Mouse (Mus musculus): ENCODE data around the gene Tmem132d. TPM values are rescaled to one million over a fixed set of nuclear protein-coding genes. Genes with fewer than 3 reads are reported as not detected.

The Tmem132d gene
- total RNA-seq, 1 experiment: 2.5 TPM

DNA sequence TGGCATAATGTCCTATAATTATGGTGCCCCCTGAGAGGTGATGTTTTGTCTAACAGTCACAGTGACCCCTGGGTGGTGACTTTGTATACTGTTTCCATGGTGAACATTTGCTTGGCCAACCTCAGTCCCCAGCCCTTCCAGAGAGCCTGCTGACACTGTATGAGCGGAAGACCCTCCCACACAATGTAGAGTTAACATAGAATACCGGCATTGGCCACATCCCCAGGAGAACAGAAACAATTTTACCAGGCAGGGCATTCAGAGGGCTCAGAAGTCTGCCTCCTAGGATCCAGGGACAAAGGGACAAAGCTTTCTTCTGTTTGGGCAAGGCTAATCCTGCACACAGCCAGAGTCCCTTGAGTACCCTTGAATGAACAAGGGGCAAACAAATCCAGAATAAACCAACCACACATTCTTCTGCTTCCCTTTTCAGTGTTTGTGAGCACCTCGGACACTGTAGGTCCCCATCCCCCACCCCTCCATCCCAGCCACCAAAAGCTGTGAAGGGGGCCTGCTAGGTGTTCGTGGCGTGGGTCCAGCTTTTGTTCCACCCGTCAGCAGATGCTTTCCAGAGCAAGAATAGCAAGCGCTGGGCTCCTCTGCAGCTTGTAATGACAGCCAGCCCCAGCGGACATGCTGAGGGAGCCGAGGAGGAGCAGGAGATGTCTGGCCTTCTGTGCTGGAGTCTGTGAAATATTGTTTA is 228.8 kb downstream of the Tmem132d start:
- H3K36me3 ChIP-seq (ENCODE audit: control insufficient read depth, insufficient read depth, low read length, poor library complexity, severe bottlenecking): no peaks in the 10 kb centered on the region
- no peak overlapping the region for H3K9ac ChIP-seq (ENCODE audit: insufficient read depth, low read depth, low read length, poor library complexity, severe bottlenecking)
- H3K9me3 ChIP-seq (ENCODE audit: control insufficient read depth, insufficient read depth, low read depth, low read length): no peaks in the 10 kb centered on the region
- no peak overlapping the region for H3K4me3 ChIP-seq (ENCODE audit: insufficient read depth in 1 of 2, low read depth in 1 of 2, low read length in 2 of 2, poor library complexity in 1 of 2, severe bottlenecking in 1 of 2)
- in situ Hi-C loops (cut with MboI; ENCODE audit: low sequenced_read_pairs in 2 of 2, unreplicated experiment in 2 of 2): loop anchor here in 1 of 2 experiments (25.0 kb wide), 1 partner anchor 92 kb away; no protein-coding TSS in a partner anchor
- H3K27ac ChIP-seq (ENCODE audit: insufficient read depth, low read depth, low read length, poor library complexity, severe bottlenecking): no peak overlapping the region
- H3K4me1 ChIP-seq (ENCODE audit: control insufficient read depth in 2 of 2, insufficient read depth in 2 of 2, low read length in 2 of 2, poor library complexity in 1 of 2): no peaks in the 10 kb centered on the region
- TF ChIP-seq MAFK (IDR thresholded peaks at IDR 0.05; ENCODE audit: insufficient read depth, low read depth, low read length) (no peak), CHD2 (IDR thresholded peaks at IDR 0.05; ENCODE audit: low read depth, low read length) (no peak), ZNF384 (IDR thresholded peaks at IDR 0.05; ENCODE audit: low read depth, low read length) (no peak), ZC3H11A (IDR thresholded peaks at IDR 0.05; ENCODE audit: borderline replicate concordance, low read depth, low read length) (no peak)
- DNase-seq (ENCODE audit: low read depth, low spot score): no peak

DNA sequence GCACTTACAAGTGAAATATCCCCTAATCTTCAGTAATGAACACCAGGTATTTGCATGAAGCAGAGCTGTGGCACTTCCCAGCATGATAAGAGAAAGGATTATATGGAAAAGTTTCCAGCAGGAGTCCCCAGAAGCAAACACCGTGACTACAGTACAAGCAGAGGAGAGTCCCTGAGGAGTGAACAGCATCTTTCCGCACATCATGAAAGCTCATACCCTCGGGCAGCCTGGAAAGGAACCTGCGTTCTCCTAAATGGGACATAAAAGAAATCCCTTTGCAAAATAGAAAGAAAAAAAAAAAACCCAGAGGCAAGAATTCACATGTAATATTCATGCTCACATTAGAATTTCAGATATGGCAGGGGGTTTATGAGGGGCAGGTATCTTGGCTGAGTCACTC is 238.8 kb downstream of the Tmem132d start:
- no peaks in the 10 kb centered on the region for H3K36me3 ChIP-seq (ENCODE audit: control insufficient read depth, insufficient read depth, low read length, poor library complexity, severe bottlenecking)
- in situ Hi-C loops (cut with MboI; ENCODE audit: low sequenced_read_pairs in 2 of 2, unreplicated experiment in 2 of 2): no loop called here
- DNase-seq (ENCODE audit: low read depth, low spot score): no peak
- H3K4me1 ChIP-seq (ENCODE audit: control insufficient read depth in 2 of 2, insufficient read depth in 2 of 2, low read length in 2 of 2, poor library complexity in 1 of 2): no peaks in the 10 kb centered on the region
- no peak overlapping the region for H3K4me3 ChIP-seq (ENCODE audit: insufficient read depth in 1 of 2, low read depth in 1 of 2, low read length in 2 of 2, poor library complexity in 1 of 2, severe bottlenecking in 1 of 2)
- TF ChIP-seq MAFK (IDR thresholded peaks at IDR 0.05; ENCODE audit: insufficient read depth, low read depth, low read length): no peak
- TF ChIP-seq HCFC1 (IDR thresholded peaks at IDR 0.05; ENCODE audit: borderline replicate concordance, insufficient read depth, low read length): no peak
- TF ChIP-seq ZNF384 (IDR thresholded peaks at IDR 0.05; ENCODE audit: low read depth, low read length): no peak
- TF ChIP-seq CHD2 (IDR thresholded peaks at IDR 0.05; ENCODE audit: low read depth, low read length): no peak
- no peak for TF ChIP-seq ZC3H11A (IDR thresholded peaks at IDR 0.05; ENCODE audit: borderline replicate concordance, low read depth, low read length)
- H3K9me3 ChIP-seq (ENCODE audit: control insufficient read depth, insufficient read depth, low read depth, low read length): no peaks in the 10 kb centered on the region
- H3K9ac ChIP-seq (ENCODE audit: insufficient read depth, low read depth, low read length, poor library complexity, severe bottlenecking): no peak overlapping the region
- no peak overlapping the region for H3K27ac ChIP-seq (ENCODE audit: insufficient read depth, low read depth, low read length, poor library complexity, severe bottlenecking)

DNA sequence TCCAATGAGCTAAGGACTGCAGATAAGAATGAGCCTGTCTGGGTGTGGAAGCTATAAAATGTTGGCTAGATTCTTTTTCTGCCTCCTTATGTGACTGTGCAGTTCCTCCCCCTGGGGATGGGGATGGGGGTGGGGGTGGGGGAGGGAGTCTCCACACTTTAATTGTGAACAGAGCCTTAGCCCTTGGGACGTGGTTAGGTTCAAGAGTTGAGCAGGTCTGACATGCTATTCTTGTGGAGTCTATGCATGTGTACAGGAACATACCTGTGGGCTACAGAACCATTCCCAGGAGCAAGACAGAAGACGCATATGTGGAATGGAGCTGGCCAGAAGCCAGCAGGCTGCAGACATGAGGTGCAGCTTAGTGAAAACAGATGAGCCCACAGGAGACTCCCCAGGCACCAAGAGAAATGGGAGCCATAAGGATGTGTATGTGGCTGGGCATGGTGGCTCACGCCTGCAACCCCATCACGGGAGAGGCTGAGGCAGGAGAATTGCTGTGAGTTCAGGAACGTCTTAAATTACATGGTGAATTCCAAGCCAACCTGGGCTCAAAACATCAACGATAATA is 240.3 kb downstream of the Tmem132d start:
- in situ Hi-C loops (cut with MboI; ENCODE audit: low sequenced_read_pairs in 2 of 2, unreplicated experiment in 2 of 2): no loop called here
- no peak for DNase-seq (ENCODE audit: low read depth, low spot score)
- TF ChIP-seq ZNF384 (IDR thresholded peaks at IDR 0.05; ENCODE audit: low read depth, low read length): no peak
- no peak for TF ChIP-seq HCFC1 (IDR thresholded peaks at IDR 0.05; ENCODE audit: borderline replicate concordance, insufficient read depth, low read length)
- TF ChIP-seq ZC3H11A (IDR thresholded peaks at IDR 0.05; ENCODE audit: borderline replicate concordance, low read depth, low read length): no peak
- TF ChIP-seq CHD2 (IDR thresholded peaks at IDR 0.05; ENCODE audit: low read depth, low read length): no peak
- no peak for TF ChIP-seq MAFK (IDR thresholded peaks at IDR 0.05; ENCODE audit: insufficient read depth, low read depth, low read length)
- no peak overlapping the region for H3K9ac ChIP-seq (ENCODE audit: insufficient read depth, low read depth, low read length, poor library complexity, severe bottlenecking)
- H3K27ac ChIP-seq (ENCODE audit: insufficient read depth, low read depth, low read length, poor library complexity, severe bottlenecking): no peak overlapping the region
- no peaks in the 10 kb centered on the region for H3K9me3 ChIP-seq (ENCODE audit: control insufficient read depth, insufficient read depth, low read depth, low read length)
- H3K4me1 ChIP-seq (ENCODE audit: control insufficient read depth in 2 of 2, insufficient read depth in 2 of 2, low read length in 2 of 2, poor library complexity in 1 of 2): no peaks in the 10 kb centered on the region
- no peak overlapping the region for H3K4me3 ChIP-seq (ENCODE audit: insufficient read depth in 1 of 2, low read depth in 1 of 2, low read length in 2 of 2, poor library complexity in 1 of 2, severe bottlenecking in 1 of 2)
- H3K36me3 ChIP-seq (ENCODE audit: control insufficient read depth, insufficient read depth, low read length, poor library complexity, severe bottlenecking): no peaks in the 10 kb centered on the region

DNA sequence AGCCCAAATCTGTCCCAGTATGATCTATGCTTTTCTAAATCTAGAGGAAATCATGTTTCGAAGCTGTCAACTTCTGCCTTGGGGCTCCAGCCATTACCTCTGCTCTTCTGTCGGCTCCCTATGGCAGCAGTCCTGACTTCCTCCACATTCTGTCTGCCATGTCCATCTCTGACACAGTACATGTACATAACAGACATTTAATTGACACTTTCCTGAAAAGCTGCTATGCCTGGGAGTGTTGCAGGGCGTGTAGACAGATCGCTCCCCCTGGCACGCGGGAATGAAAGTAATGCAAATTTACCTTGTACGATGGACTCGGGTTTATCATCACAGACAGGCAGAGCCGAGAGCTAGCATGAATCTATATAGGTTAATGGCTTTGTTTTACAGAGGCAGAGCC is 241.2 kb downstream of the Tmem132d start:
- Histone ChIP-seq H3K36me3 (ENCODE audit: control insufficient read depth, insufficient read depth, low read length, poor library complexity, severe bottlenecking) (no peaks in the 10 kb centered on the region), H3K4me3 (ENCODE audit: insufficient read depth in 1 of 2, low read depth in 1 of 2, low read length in 2 of 2, poor library complexity in 1 of 2, severe bottlenecking in 1 of 2) (no peak overlapping the region), H3K9ac (ENCODE audit: insufficient read depth, low read depth, low read length, poor library complexity, severe bottlenecking) (no peak overlapping the region), H3K27ac (ENCODE audit: insufficient read depth, low read depth, low read length, poor library complexity, severe bottlenecking) (no peak overlapping the region), H3K9me3 (ENCODE audit: control insufficient read depth, insufficient read depth, low read depth, low read length) (no peaks in the 10 kb centered on the region), H3K4me1 (ENCODE audit: control insufficient read depth in 2 of 2, insufficient read depth in 2 of 2, low read length in 2 of 2, poor library complexity in 1 of 2) (no peaks in the 10 kb centered on the region)
- TF ChIP-seq MAFK (IDR thresholded peaks at IDR 0.05; ENCODE audit: insufficient read depth, low read depth, low read length) (no peak), ZC3H11A (IDR thresholded peaks at IDR 0.05; ENCODE audit: borderline replicate concordance, low read depth, low read length) (no peak), CHD2 (IDR thresholded peaks at IDR 0.05; ENCODE audit: low read depth, low read length) (no peak), ZNF384 (IDR thresholded peaks at IDR 0.05; ENCODE audit: low read depth, low read length) (no peak), HCFC1 (IDR thresholded peaks at IDR 0.05; ENCODE audit: borderline replicate concordance, insufficient read depth, low read length) (no peak)
- in situ Hi-C loops (cut with MboI; ENCODE audit: low sequenced_read_pairs in 2 of 2, unreplicated experiment in 2 of 2): no loop called here
- DNase-seq (ENCODE audit: low read depth, low spot score): no peak
